ENCODE assay signal across 8 mouse cellular contexts in genomic region chr1:32174566-32174965, GRCm38 (mm10). TPM values are rescaled to one million over a fixed set of nuclear protein-coding genes. Genes with fewer than 3 reads are reported as not detected.
DNase-seq lines count a peak whose midpoint lies in the region; ATAC-seq and TF ChIP-seq lines count a peak whose summit lies in the region.

No protein-coding gene starts in this region.

- no peaks in the 10 kb centered on the region for H3K27me3 ChIP-seq in neural tube, embryonic 12.5 days (replicated peaks)
- no peaks in the 10 kb centered on the region for H3K27me3 ChIP-seq in stomach, postnatal 0 days (ENCODE audit: control insufficient read depth, insufficient read depth, low read length)

- TF ChIP-seq EP300 in stomach, postnatal 0 days (optimal IDR thresholded peaks at IDR 0.05) = no peak

- WGBS in neural tube, embryonic 12.5 days = 65% methylated on average over 5 of the region's 5 CpGs
- WGBS in stomach, postnatal 0 days = 49% methylated on average over 5 of the region's 5 CpGs

- peak; percentile 32 for ATAC-seq in frontal cortex, adult (ENCODE audit: low TSS enrichment)
- ATAC-seq in neural tube, embryonic 12.5 days (ENCODE audit: low FRiP score, low read depth) = no peak
- no peak for ATAC-seq in stomach, postnatal 0 days (ENCODE audit: low FRiP score, low TSS enrichment)

- TF ChIP-seq CTCF in stomach, postnatal 0 days (IDR thresholded peaks at IDR 0.05; ENCODE audit: low read depth) = peak; percentile 71

- H3K36me3 ChIP-seq in neural tube, embryonic 12.5 days = no peaks in the 10 kb centered on the region
- no peaks in the 10 kb centered on the region for H3K36me3 ChIP-seq in stomach, postnatal 0 days (ENCODE audit: control insufficient read depth, insufficient read depth, low read length)

- no peak overlapping the region for H3K27ac ChIP-seq in neural tube, embryonic 12.5 days
- no peak overlapping the region for H3K27ac ChIP-seq in stomach, postnatal 0 days (replicated peaks)

- H3K9me3 ChIP-seq in neural tube, embryonic 12.5 days = no peaks in the 10 kb centered on the region
- H3K9me3 ChIP-seq in stomach, postnatal 0 days (ENCODE audit: control insufficient read depth, low read length) = no peaks in the 10 kb centered on the region

- H3K9ac ChIP-seq in neural tube, embryonic 12.5 days = no peak overlapping the region
- no peak overlapping the region for H3K9ac ChIP-seq in stomach, postnatal 0 days (ENCODE audit: low read length)

- DNase-seq in frontal cortex, postnatal 25 days (ENCODE audit: low spot score in 2 of 2) = no peak
- DNase-seq in neural tube, embryonic 10.5 days (ENCODE audit: extremely low spot score, low spot score) = no peak
- DNase-seq in left cerebral cortex, adult 18-20 months (ENCODE audit: low spot score in 2 of 2) = peak; percentile 23 to 30
- DNase-seq in stomach, postnatal 0 days (ENCODE audit: low spot score) = no peak
- DNase-seq in ovary, postnatal 36 days (ENCODE audit: low spot score) = no peak
- no peak for DNase-seq in spleen, postnatal 4 days (ENCODE audit: low spot score in 2 of 2)

- no peaks in the 10 kb centered on the region for H3K4me1 ChIP-seq in neural tube, embryonic 12.5 days
- H3K4me1 ChIP-seq in stomach, postnatal 0 days (replicated peaks; ENCODE audit: control insufficient read depth, insufficient read depth) = no peaks in the 10 kb centered on the region

- H3K4me3 ChIP-seq in neural tube, embryonic 12.5 days = peak overlapping the region; percentile 5; the same call in 1 of the 2 replicates
- no peak overlapping the region for H3K4me3 ChIP-seq in stomach, postnatal 0 days (ENCODE audit: low read depth, low read length)

- H3K4me2 ChIP-seq in neural tube, embryonic 12.5 days (replicated peaks) = peak overlapping the region; percentile 73
- no peak overlapping the region for H3K4me2 ChIP-seq in stomach, postnatal 0 days (replicated peaks; ENCODE audit: low read depth)

RNA-seq across cellular contexts. Expression of gene Khdrbs2, which starts 2.1 kb away (rescaled TPM):
- 25.9 and 30.2 TPM in 2 replicates for polyA plus RNA-seq in neural tube, embryonic 12.5 days (2016; fragmentation: Nextera tagmentation; extraction: Ambion mirVana)
- total RNA-seq in left cerebral cortex, adult 18-20 months (2021) = 10 to 100 TPM; 10.3 to 11.4 TPM
- 1.2 and 1.6 TPM in 2 replicates for polyA plus RNA-seq in stomach, postnatal 0 days (2015; fragmentation: Nextera tagmentation; extraction: Ambion mirVana)

Comparison
In these comparisons a context has a peak if more than half of its experiments do, and no peak if none do; other contexts are left out.
1. DNase-seq: peak in left cerebral cortex, adult 18-20 months (2 of 2); none in frontal cortex, postnatal 25 days (0 of 2), neural tube, embryonic 10.5 days (single experiment), stomach, postnatal 0 days (single experiment), ovary, postnatal 36 days (single experiment) and spleen, postnatal 4 days (0 of 2).
2. RNA of gene Khdrbs2, which starts 2.1 kb away (polyA plus RNA-seq): 25.9 to 30.2 TPM in neural tube, embryonic 12.5 days; 1.2 to 1.6 TPM in stomach, postnatal 0 days; every median in the first group is over 10 times any median in the second.